Mouse (Mus musculus) lung, postnatal 25 days (tissue): ENCODE results near the gene Cyp2w1.
A peak's percentile ranks its signal among the peaks of the same experiment; 100 is the strongest.
"Not testable (repeated sequence)": the region's sequence is repeated elsewhere in the genome, so short reads cannot be mapped to it uniquely, and the experiment has no call there.

Experiments used
- DNase-seq: peaks from one replicate; pipeline ENCODE4 v3.0.0; 2022; ENCODE audit warnings: low spot score

The Cyp2w1 gene

DNA sequence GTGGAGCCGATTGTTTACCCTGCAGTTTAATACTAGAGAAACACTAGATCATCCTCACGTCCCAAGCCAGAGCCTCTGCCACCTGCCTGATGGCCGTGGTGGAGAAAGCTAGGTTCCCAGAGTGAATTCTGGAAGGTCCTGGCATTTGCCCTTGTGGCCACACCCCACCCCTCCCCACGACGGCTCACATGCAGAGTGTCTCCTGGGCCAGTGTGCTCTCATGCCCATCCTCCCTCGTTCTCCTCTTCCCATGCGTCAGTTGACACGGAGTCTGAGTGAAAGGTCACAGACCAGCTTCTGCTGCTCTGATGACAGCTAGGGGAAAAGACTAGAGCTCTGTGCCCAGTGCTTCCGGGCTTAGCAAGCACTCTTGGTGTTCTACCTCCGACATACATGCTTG is 32.1 kb downstream of the Cyp2w1 start:
- DNase-seq = peak; percentile 76

DNA sequence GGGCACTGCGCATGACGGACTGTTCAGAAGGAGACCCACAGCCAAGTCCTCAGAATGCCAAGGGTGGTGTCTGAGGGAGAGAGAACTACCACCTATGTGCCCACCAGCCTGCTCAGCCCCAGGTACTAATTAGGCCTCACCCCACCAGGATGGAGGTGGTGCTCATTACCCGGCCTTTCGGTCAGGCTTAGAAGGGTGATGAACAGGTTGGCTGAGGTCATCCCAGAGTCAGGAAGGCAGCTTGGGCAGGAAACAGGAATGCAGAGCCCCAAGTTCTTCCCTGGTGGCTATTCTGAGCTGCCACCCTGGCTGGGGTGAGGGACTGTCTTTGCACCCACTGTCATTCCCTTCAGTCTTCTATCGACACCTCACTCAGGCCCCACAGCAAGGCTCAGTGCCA is 33.6 kb downstream of the Cyp2w1 start:
- no peak for DNase-seq

GRCm38 (mm10) chr5:139387329-139388194 is 35.1 kb downstream of the Cyp2w1 start:
- peak; percentile 64 for DNase-seq

DNA sequence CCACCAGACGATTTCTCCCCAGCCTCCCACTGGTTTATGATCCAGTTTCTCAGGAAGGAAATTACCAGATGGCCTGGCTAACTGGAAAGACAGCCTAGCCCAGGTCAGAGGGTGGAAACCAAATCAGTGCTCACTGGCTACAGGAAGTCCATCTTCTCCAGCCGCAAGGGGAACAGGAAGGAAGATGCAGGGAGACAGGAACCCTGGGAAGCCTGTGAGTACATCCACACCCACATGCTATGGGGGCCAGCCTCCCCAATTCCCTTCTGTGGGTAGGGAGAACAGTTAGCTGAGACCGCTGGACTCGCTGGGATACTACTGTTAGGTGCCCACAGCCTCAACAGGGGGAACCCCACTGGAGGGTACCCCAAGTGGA is 35.8 kb downstream of the Cyp2w1 start:
- DNase-seq = peak; percentile 70

GRCm38 (mm10) chr5:139388694-139389675 is 36.6 kb downstream of the Cyp2w1 start:
- DNase-seq = no peak

GRCm38 (mm10) chr5:139389676-139390061 is 37.3 kb downstream of the Cyp2w1 start:
- DNase-seq = peak; percentile 91

GRCm38 (mm10) chr5:139390324-139391119 is 38.1 kb downstream of the Cyp2w1 start:
- DNase-seq = not testable (repeated sequence)

GRCm38 (mm10) chr5:139391309-139391990 is 39.0 kb downstream of the Cyp2w1 start:
- DNase-seq = no peak

- no peak for DNase-seq
Observed at GRCm38 (mm10) chr5:139392219-139393196, 40.1 kb downstream of the Cyp2w1 start.

GRCm38 (mm10) chr5:139393197-139393588 is 40.8 kb downstream of the Cyp2w1 start:
- no peak for DNase-seq

DNA sequence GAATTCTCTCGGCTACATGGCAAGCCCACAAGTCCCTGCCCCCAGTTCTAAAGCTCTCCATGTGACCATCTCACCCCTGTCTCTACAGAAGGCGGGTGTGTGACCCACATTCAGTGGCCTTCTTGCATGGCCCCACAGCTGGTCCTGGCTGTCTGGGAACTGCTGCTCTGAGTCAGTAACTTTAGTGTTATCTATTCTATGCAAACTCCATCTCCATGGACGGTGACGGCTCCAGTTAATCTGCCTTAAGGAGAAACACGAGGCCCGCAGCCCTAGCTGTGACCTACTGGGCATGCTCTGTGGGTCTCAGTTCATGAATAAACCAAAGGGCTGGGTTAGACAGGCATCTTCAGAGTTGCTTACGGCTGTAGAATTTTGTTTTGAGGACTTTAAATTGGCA is 42.0 kb downstream of the Cyp2w1 start:
- no peak for DNase-seq

- no peak for DNase-seq
Observed at GRCm38 (mm10) chr5:139395528-139395927, 43.1 kb downstream of the Cyp2w1 start.

DNA sequence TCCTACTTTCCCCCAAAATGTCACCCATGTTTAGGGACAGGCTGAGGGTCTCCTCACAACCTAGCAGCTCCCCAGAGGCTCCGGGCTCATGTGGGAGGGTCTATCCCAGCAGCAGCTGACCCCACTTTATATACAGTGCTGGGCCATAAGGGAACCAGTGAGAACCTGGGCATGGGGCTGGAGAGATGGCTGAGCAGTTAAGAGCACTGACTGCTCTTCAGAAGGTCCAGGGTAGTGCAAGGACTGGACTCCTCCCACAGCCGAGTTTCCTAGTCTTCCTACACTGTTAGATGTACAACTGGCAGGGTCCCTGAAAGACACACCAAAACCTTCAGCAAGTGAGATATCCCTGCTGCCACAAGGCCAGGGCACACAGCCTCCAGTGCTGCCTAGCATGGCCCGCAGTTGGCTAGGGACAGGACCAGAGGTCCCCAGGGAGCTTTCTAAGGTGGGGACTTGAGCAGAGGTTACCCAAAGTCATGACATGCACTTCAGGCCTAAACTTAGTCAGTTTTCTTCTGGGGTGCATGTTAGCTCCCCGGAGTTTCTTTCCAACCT is 45.0 kb downstream of the Cyp2w1 start:
- DNase-seq = no peak

GRCm38 (mm10) chr5:139397959-139398753 is 45.7 kb downstream of the Cyp2w1 start:
- DNase-seq = peak; percentile 95

- DNase-seq = no peak
Observed at GRCm38 (mm10) chr5:139398786-139399185, 46.4 kb downstream of the Cyp2w1 start.

GRCm38 (mm10) chr5:139399991-139400390 is 47.6 kb downstream of the Cyp2w1 start:
- no peak for DNase-seq

DNA sequence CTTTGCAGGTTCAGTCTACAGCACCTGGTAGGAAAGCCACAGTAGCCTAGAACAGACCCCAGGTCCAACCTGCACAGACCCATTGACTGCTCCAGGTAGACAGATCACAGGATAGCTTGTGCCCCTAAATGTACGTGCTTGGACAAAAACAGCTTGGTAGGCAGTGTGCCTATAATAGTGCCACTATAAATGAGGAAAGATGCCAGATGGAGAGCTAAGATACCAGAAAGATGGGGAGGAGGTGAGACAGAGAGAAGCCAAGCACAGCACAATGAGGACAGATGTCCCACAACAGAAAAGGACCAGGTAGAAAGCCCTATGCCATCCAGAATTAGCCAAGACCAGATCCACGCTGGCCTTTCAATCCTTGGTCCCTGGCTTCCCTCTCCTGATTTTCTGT is 49.7 kb downstream of the Cyp2w1 start:
- DNase-seq = no peak

- DNase-seq = no peak
Observed at GRCm38 (mm10) chr5:139403692-139404260, 51.4 kb downstream of the Cyp2w1 start.
